ENCODE assay signal across 10 mouse cellular contexts in the genomic region with DNA sequence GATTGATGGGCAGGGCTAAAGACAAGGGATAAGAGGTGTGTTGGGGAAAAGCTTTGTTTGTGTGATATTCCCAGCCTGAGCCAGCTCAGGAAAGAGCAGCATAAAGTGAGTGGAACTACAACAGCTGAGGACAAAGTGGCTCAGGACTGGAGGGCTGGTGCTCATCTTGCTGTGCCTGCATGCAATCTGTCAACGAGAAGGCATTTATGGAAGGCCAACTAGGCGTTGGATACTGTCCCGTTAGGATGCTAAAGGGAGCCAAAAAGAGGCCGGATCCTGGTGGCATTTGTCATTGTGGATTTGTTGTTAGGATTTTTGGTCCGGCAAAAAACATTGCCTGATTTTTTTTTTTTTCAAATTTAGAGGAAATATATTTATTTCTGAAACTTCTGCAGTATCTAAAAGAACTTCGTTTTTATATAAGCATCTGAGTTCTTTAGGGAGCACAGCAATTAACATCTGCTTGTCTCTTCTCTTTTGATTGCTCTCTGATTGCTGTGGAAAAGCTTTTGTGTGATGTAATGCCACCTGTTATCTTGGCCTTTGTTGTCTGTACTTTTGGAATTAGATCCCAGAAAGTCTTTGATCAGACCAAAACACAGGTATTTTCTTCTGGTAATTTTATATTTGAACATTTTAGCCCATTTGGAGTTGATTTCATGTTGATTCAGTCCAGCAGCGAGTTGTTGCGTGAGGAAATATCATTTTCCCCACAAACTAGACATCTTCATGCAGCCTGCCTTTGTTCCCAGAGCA. TPM values are rescaled to one million over a fixed set of nuclear protein-coding genes. Genes with fewer than 3 reads are reported as not detected.
DNase-seq lines count a peak whose midpoint lies in the region; ATAC-seq and TF ChIP-seq lines count a peak whose summit lies in the region.
"Had no signal": no experiment of that assay in that cellular context is flagged by ENCODE, and none has a peak within 500 bp of the region (broad histone marks: within the 10 kb centered on the region; RNA-seq: fewer than 3 reads in every experiment).

No protein-coding gene starts in this region.

- WGBS in liver, embryonic 11.5 days, result 67% methylated on average over 8 of the region's 8 CpGs
- 39% methylated on average over 8 of the region's 8 CpGs for WGBS in heart, postnatal 0 days

- H3K27ac ChIP-seq in liver, embryonic 11.5 days (ENCODE audit: low read depth, low read length), result 0 out of 2 replicates have a peak overlapping the region, but pooled peaks have one; percentile 14
- H3K27ac ChIP-seq in heart, postnatal 0 days (ENCODE audit: low read depth), result peak overlapping the region; percentile 68
- H3K27ac ChIP-seq: hindbrain, embryonic 14.5 days; neural tube, embryonic 12.5 days had no signal

- DNase-seq in liver, embryonic 11.5 days (ENCODE audit: low spot score), result no peak
- no peak for DNase-seq in liver
- DNase-seq in cerebellum, adult 9-11 months, result peak; percentile 71
- no peak for DNase-seq in heart, postnatal 0 days (ENCODE audit: low spot score)
- DNase-seq in frontal cortex, postnatal 10 days (ENCODE audit: low spot score in 2 of 2), result no peak
- DNase-seq in B cell, adult 2 months, result no peak

- TF ChIP-seq CTCF in heart, postnatal 0 days (IDR thresholded peaks at IDR 0.05; ENCODE audit: low read depth), result no peak

- H3K4me2 ChIP-seq in liver, embryonic 11.5 days, result peak overlapping the region; percentile 44
- H3K4me2 ChIP-seq in heart, postnatal 0 days (ENCODE audit: low read depth, low read length), result peak overlapping the region; percentile 5; the same call in 1 of the 2 replicates
- H3K4me2 ChIP-seq: hindbrain, embryonic 14.5 days; neural tube, embryonic 12.5 days had no signal

- no peaks in the 10 kb centered on the region for H3K27me3 ChIP-seq in erythroblast, embryonic 14.5 days (ENCODE audit: control insufficient read depth)
- no peaks in the 10 kb centered on the region for H3K27me3 ChIP-seq in liver, embryonic 11.5 days (replicated peaks; ENCODE audit: control insufficient read depth, insufficient read depth, low read length)
- no peaks in the 10 kb centered on the region for H3K27me3 ChIP-seq in heart, postnatal 0 days (ENCODE audit: control insufficient read depth, insufficient read depth, low read length)
- H3K27me3 ChIP-seq: neural tube, embryonic 12.5 days had no signal

- no peak for TF ChIP-seq EP300 in heart, postnatal 0 days (IDR thresholded peaks at IDR 0.05; ENCODE audit: low read depth)

- H3K9me3 ChIP-seq in erythroblast, embryonic 14.5 days (ENCODE audit: control insufficient read depth, low read length), result no peaks in the 10 kb centered on the region
- no peaks in the 10 kb centered on the region for H3K9me3 ChIP-seq in liver, embryonic 11.5 days (ENCODE audit: control insufficient read depth, low read length)
- H3K9me3 ChIP-seq in heart, postnatal 0 days (replicated peaks; ENCODE audit: control insufficient read depth, low read length), result no peaks in the 10 kb centered on the region
- H3K9me3 ChIP-seq: neural tube, embryonic 12.5 days had no signal

- no peak for ATAC-seq in erythroblast, adult 5-6 weeks (replicated peaks; ENCODE audit: low FRiP score, poor library complexity, severe bottlenecking)
- ATAC-seq in liver, embryonic 11.5 days (replicated peaks; ENCODE audit: low FRiP score), result no peak
- no peak for ATAC-seq in heart, postnatal 0 days (ENCODE audit: insufficient read depth, low read depth)

- peaks cover 57% of the 10 kb centered on the region for H3K36me3 ChIP-seq in erythroblast, embryonic 14.5 days (ENCODE audit: control insufficient read depth)
- peaks cover 4% of the 10 kb centered on the region; the same call in 1 of the 2 replicates for H3K36me3 ChIP-seq in liver, embryonic 11.5 days (ENCODE audit: control insufficient read depth, insufficient read depth, low read length)
- H3K36me3 ChIP-seq in heart, postnatal 0 days (replicated peaks; ENCODE audit: control insufficient read depth, insufficient read depth, low read length), result no peaks in the 10 kb centered on the region
- H3K36me3 ChIP-seq: neural tube, embryonic 12.5 days had no signal

- H3K4me3 ChIP-seq in erythroblast, embryonic 14.5 days (replicated peaks), result peak overlapping the region; percentile 40
- no peak overlapping the region for H3K4me3 ChIP-seq in liver, embryonic 11.5 days (ENCODE audit: low read depth, low read length)
- H3K4me3 ChIP-seq in heart, postnatal 0 days (ENCODE audit: low read depth, low read length), result no peak overlapping the region
- H3K4me3 ChIP-seq: neural tube, embryonic 12.5 days had no signal

- H3K4me1 ChIP-seq in erythroblast, embryonic 14.5 days (ENCODE audit: control insufficient read depth), result peaks cover 53% of the 10 kb centered on the region
- H3K4me1 ChIP-seq in liver, embryonic 11.5 days (replicated peaks; ENCODE audit: control insufficient read depth, insufficient read depth, low read length), result peaks cover 12% of the 10 kb centered on the region; the same call in 1 of the 2 replicates
- peaks cover 22% of the 10 kb centered on the region for H3K4me1 ChIP-seq in heart, postnatal 0 days (ENCODE audit: control insufficient read depth, insufficient read depth)

- no peak overlapping the region for H3K9ac ChIP-seq in liver, embryonic 11.5 days (ENCODE audit: low read depth, low read length)
- H3K9ac ChIP-seq in heart, postnatal 0 days (replicated peaks; ENCODE audit: low read depth, low read length), result no peak overlapping the region; the same call in 1 of the 2 replicates
- H3K9ac ChIP-seq: hindbrain, embryonic 14.5 days; neural tube, embryonic 12.5 days had no signal

RNA-seq across cellular contexts. Expression of a gene that starts 49.2 kb away (rescaled TPM):
- not detected in 2 replicates for polyA plus RNA-seq in erythroblast, embryonic 14.5 days (2012)
- total RNA-seq in erythroblast, adult 5-6 weeks (2015; ENCODE audit: low replicate concordance), result 1.0 TPM in 1 of 2 replicates, not detected in the other
- total RNA-seq in erythroblast, adult 5-6 weeks (2017; ENCODE audit: low replicate concordance), result not detected in 2 replicates
- polyA plus RNA-seq in liver, embryonic 11.5 days (2014; fragmentation: Nextera tagmentation; extraction: Ambion mirVana), result 0.49 and 0.55 TPM in 2 replicates
- total RNA-seq in heart, postnatal 0 days (2014; rRNA removed; ENCODE audit: low replicate concordance), result 0.65 TPM in 1 of 2 replicates, not detected in the other
- polyA plus RNA-seq in heart, postnatal 0 days (2015; fragmentation: Nextera tagmentation; extraction: Ambion mirVana), result 0.16 and 0.23 TPM in 2 replicates

RNA-seq across cellular contexts. Expression of a gene that starts 49.7 kb away (rescaled TPM):
- 2.6 and 3.8 TPM in 2 replicates for polyA plus RNA-seq in erythroblast, embryonic 14.5 days (2012)
- 24.4 and 32.8 TPM in 2 replicates for total RNA-seq in erythroblast, adult 5-6 weeks (2015; ENCODE audit: low replicate concordance)
- 22.2 and 27.3 TPM in 2 replicates for total RNA-seq in erythroblast, adult 5-6 weeks (2017; ENCODE audit: low replicate concordance)
- polyA plus RNA-seq in liver, embryonic 11.5 days (2014; fragmentation: Nextera tagmentation; extraction: Ambion mirVana), result 88.9 and 91.0 TPM in 2 replicates
- 23.8 and 23.9 TPM in 2 replicates for total RNA-seq in heart, postnatal 0 days (2014; rRNA removed; ENCODE audit: low replicate concordance)
- 38.0 and 40.5 TPM in 2 replicates for polyA plus RNA-seq in heart, postnatal 0 days (2015; fragmentation: Nextera tagmentation; extraction: Ambion mirVana)
